Mouse (Mus musculus): ENCODE data around the gene Cacna1g.

GRCm38 (mm10) chr11:94451091-94451773, 22.8 kb downstream of the Cacna1g start:
- TF ChIP-seq EP300 (IDR thresholded peaks at IDR 0.05; ENCODE audit: low read depth), result peak; percentile 96
- no peak for TF ChIP-seq CTCF (IDR thresholded peaks at IDR 0.05; ENCODE audit: low read depth)
